Mouse (Mus musculus) thymus, adult 2 months (tissue): Measurements from ENCODE around the gene Sema3b.

Source experiments
- CTCF ChIP-seq: fragments of 200-500 bp; IDR thresholded peaks from 2 replicates; pipeline ENCODE4 v1.5.1; 2012; ENCODE audit warnings: mild to moderate bottlenecking, control low read depth, low read length, moderate library complexity, borderline replicate concordance; ENCODE audit not compliant: control insufficient read depth, poor library complexity, insufficient read depth; ENCODE audit errors: extremely low read depth
- POLR2A ChIP-seq: fragments of 200-500 bp; IDR thresholded peaks from 2 replicates; pipeline ENCODE4 v1.6.1; 2012; ENCODE audit warnings: mild to moderate bottlenecking, low read length, control low read depth, moderate library complexity; ENCODE audit not compliant: control insufficient read depth, poor library complexity, insufficient read depth; ENCODE audit errors: extremely low read depth

GRCm38 (mm10) chr9:107635279-107636028 is 26.4 kb upstream of the Sema3b start, which contains the start of gene Gnai2:
- TF ChIP-seq CTCF (peak; percentile 65; the same call in 1 of the 2 replicates), POLR2A (peak; percentile 98)
